Mouse (Mus musculus): ENCODE measurements around the gene Tcl1. TPM values are rescaled to one million over a fixed set of nuclear protein-coding genes. Genes with fewer than 3 reads are reported as not detected.
A peak's percentile ranks its signal among the peaks of the same experiment; 100 is the strongest.
"Not testable (repeated sequence)": the region's sequence is repeated elsewhere in the genome, so short reads cannot be mapped to it uniquely, and the experiment has no call there.

The Tcl1 gene
- polyA plus RNA-seq, 1 experiment from 2014 or later, result not detected

DNA sequence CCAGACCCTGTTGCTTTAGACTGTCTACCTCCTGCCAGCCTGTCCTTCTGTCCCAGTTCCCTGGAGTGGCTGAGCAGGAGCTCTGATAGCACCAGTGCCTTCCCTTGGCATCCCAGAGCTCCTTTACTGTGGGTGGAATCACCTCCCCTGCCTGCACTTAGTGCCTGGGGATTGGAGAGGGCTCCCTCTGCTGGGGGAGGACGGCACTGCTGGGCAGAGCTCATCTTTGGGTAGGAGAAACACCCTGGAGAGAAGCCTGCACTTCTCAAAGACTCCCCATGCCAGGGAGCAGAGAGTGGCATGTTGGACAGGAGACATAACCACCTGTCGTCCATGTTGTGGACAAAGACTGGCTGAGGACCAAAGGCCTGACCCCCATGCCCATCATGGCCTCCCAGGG is 48.3 kb downstream of the Tcl1 start:
- 25% methylated on average over 2 of the region's 2 CpGs for WGBS
- H3K9ac ChIP-seq, H3K27me3 ChIP-seq: not testable (repeated sequence)

DNA sequence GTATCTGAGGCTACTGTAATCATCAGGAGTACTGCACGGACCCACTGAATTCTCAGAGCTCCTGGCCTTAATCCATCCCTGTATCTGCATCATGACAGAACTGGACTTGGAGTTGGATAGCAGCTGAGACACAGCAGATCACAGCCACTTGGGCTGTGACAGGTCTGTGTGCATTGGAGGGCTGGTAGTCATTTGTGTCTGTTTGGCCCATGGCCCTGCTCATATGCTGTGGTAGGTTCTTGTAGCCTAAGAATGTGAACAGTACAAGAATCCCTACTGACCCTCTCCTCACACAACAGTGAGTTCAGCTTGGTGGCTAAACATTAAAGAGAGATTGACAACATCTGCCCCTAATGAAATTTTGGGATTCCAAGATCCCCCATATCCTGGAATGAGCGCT is 49.2 kb downstream of the Tcl1 start:
- H3K27ac ChIP-seq, result no peak overlapping the region
- peak; percentile 85 for ATAC-seq (ENCODE audit: borderline replicate concordance, extremely low read depth, low FRiP score, low TSS enrichment)
- H3K4me1 ChIP-seq, result no peaks in the 10 kb centered on the region
- H3K4me3 ChIP-seq, result no peak overlapping the region
- WGBS, result 77% methylated on average over 2 of the region's 2 CpGs
- no peaks in the 10 kb centered on the region for H3K36me3 ChIP-seq
- no peaks in the 10 kb centered on the region for H3K9me3 ChIP-seq
- no peak overlapping the region for H3K4me2 ChIP-seq
- no peak overlapping the region for H3K9ac ChIP-seq
- H3K27me3 ChIP-seq, result no peaks in the 10 kb centered on the region

More for the DNA sequence above, 48.3 kb downstream of the Tcl1 start:
- H3K9me3 ChIP-seq; H3K27ac ChIP-seq; H3K36me3 ChIP-seq; H3K4me3 ChIP-seq; H3K4me2 ChIP-seq; ATAC-seq (ENCODE audit: borderline replicate concordance, extremely low read depth, low FRiP score, low TSS enrichment); H3K4me1 ChIP-seq: not testable (repeated sequence)

Other genes with a start within 250 kb of the Tcl1 start
- 0.50 and 0.81 TPM in 2 replicates for gene Syne3, start 213.0 kb downstream of the Tcl1 start, polyA plus RNA-seq (2015; fragmentation: Nextera tagmentation; extraction: Ambion mirVana)
- gene Glrx5, start 190.1 kb downstream of the Tcl1 start, polyA plus RNA-seq (2015; fragmentation: Nextera tagmentation; extraction: Ambion mirVana), result 136 and 140 TPM in 2 replicates
- gene Tcl1b2, start 76.8 kb downstream of the Tcl1 start, polyA plus RNA-seq (2015; fragmentation: Nextera tagmentation; extraction: Ambion mirVana), result not detected in 2 replicates
- gene Tcl1b1, start 63.1 kb downstream of the Tcl1 start, polyA plus RNA-seq (2015; fragmentation: Nextera tagmentation; extraction: Ambion mirVana), result not detected in 2 replicates
- not detected in 2 replicates for gene Tcl1b5, start 46.4 kb downstream of the Tcl1 start, polyA plus RNA-seq (2015; fragmentation: Nextera tagmentation; extraction: Ambion mirVana)
- gene Tcl1b3, start 31.8 kb downstream of the Tcl1 start, polyA plus RNA-seq (2015; fragmentation: Nextera tagmentation; extraction: Ambion mirVana), result not detected in 2 replicates
- not detected in 2 replicates for gene Tcl1b4, start 20.8 kb downstream of the Tcl1 start, polyA plus RNA-seq (2015; fragmentation: Nextera tagmentation; extraction: Ambion mirVana)
- gene Tunar, start 111.1 kb upstream of the Tcl1 start, polyA plus RNA-seq (2015; fragmentation: Nextera tagmentation; extraction: Ambion mirVana), result 0.19 and 0.30 TPM in 2 replicates
- gene D430019H16Rik, start 231.1 kb upstream of the Tcl1 start, polyA plus RNA-seq (2015; fragmentation: Nextera tagmentation; extraction: Ambion mirVana), result 1.1 and 1.3 TPM in 2 replicates